Mouse (Mus musculus): ENCODE results near the gene Grn. TPM values are rescaled to one million over a fixed set of nuclear protein-coding genes. Genes with fewer than 3 reads are reported as not detected.
A peak's percentile ranks its signal among the peaks of the same experiment; 100 is the strongest.

Grn gene
- polyA plus RNA-seq, 2 experiments, result 118 to 120 TPM

DNA sequence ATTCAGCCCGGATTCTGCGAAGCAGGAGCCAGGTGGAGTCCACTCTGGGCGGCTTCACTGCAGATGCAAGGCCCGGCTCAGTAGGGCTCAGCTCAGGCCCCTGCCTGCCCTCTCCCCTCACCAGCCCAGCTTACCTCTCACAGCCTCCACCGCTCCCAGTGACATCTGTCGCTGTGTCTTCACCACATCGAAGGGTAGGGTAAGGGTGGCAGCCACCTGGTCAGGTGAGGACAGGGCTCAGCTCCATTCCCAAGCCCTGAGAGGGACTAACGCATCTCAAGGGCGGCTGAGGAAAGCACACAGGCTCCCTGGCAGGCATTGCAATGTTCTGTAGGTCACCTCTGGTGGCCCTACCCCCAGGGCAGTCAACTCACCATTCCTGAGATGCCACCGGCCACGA lies 26.5 kb upstream of the Grn start:
- H3K36me3 ChIP-seq (ENCODE audit: control insufficient read depth, insufficient read depth, low read length), result peaks cover 32% of the 10 kb centered on the region
- no peaks in the 10 kb centered on the region for H3K9me3 ChIP-seq (ENCODE audit: control insufficient read depth, low read length)
- peaks cover 12% of the 10 kb centered on the region for H3K4me1 ChIP-seq (ENCODE audit: control insufficient read depth, insufficient read depth, low read length)
- 92% methylated on average over 11 of the region's 11 CpGs for WGBS
- DNase-seq (ENCODE audit: low spot score), result no peak
- ATAC-seq (ENCODE audit: low FRiP score, low read depth), result no peak
- no peak for TF ChIP-seq POLR2A (IDR thresholded peaks at IDR 0.05; ENCODE audit: borderline replicate concordance, extremely low read depth, insufficient read depth, insufficient read length)
- H3K9ac ChIP-seq (ENCODE audit: low read depth, low read length, severe bottlenecking), result no peak overlapping the region
- no peak overlapping the region for H3K4me3 ChIP-seq (replicated peaks; ENCODE audit: low read length)
- no peak overlapping the region for H3K4me2 ChIP-seq (replicated peaks; ENCODE audit: low read depth, low read length, severe bottlenecking)
- H3K27me3 ChIP-seq (ENCODE audit: control insufficient read depth, insufficient read depth, low read length), result peaks cover 36% of the 10 kb centered on the region
- no peak overlapping the region for H3K27ac ChIP-seq (replicated peaks; ENCODE audit: low read depth, low read length)

DNA sequence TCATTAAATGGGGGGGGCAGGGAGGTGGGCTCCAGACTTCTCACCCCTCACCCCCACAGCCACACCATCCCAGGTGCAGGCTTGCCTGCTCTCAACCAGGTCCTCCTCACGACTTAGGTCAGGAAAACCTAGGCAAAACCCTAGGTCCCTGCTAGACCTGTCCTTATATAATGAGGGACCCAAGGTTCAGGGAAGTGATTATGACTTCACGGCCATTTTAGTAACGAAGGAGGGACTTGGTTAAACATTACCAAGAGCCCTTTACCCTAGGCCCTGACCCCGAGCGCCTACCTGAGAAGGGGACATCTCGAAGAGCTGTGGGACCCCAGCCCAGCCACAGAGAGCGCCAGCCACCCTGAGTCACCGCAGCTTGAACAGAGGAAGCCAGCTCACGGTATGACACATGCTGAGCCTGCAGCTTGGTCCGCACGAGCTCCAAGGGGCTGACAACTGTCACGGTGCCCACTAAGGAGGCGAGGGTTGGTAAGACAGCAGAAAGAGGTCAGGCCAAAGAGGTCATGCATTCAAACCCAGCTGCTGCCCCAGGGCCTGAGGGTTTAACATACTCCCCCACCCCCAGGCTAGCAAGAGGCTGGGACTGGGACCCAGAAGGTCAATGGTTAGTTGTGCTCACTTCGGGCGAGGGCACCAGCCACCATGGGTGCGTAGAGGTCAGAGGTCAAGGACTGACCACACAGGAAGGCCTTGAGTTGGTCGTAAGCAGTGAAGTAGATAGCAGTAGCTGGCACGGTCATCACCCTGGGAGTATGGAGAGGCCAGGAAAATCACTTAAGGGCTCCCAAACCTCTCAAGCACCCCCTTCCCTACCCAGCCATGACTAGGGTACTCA lies 25.7 kb upstream of the Grn start:
- H3K4me1 ChIP-seq (ENCODE audit: control insufficient read depth, insufficient read depth, low read length), result peaks cover 12% of the 10 kb centered on the region
- H3K9me3 ChIP-seq (ENCODE audit: control insufficient read depth, low read length), result no peaks in the 10 kb centered on the region
- peaks cover 28% of the 10 kb centered on the region for H3K27me3 ChIP-seq (ENCODE audit: control insufficient read depth, insufficient read depth, low read length)
- WGBS, result 89% methylated on average over 18 of the region's 18 CpGs
- TF ChIP-seq POLR2A (IDR thresholded peaks at IDR 0.05; ENCODE audit: borderline replicate concordance, extremely low read depth, insufficient read depth, insufficient read length), result no peak
- DNase-seq (ENCODE audit: low spot score) (no peak), ATAC-seq (ENCODE audit: low FRiP score, low read depth) (no peak)
- H3K36me3 ChIP-seq (ENCODE audit: control insufficient read depth, insufficient read depth, low read length), result peaks cover 32% of the 10 kb centered on the region
- no peak overlapping the region for H3K4me2 ChIP-seq (replicated peaks; ENCODE audit: low read depth, low read length, severe bottlenecking)
- no peak overlapping the region for H3K27ac ChIP-seq (replicated peaks; ENCODE audit: low read depth, low read length)
- H3K9ac ChIP-seq (ENCODE audit: low read depth, low read length, severe bottlenecking), result no peak overlapping the region
- H3K4me3 ChIP-seq (replicated peaks; ENCODE audit: low read length), result no peak overlapping the region

DNA sequence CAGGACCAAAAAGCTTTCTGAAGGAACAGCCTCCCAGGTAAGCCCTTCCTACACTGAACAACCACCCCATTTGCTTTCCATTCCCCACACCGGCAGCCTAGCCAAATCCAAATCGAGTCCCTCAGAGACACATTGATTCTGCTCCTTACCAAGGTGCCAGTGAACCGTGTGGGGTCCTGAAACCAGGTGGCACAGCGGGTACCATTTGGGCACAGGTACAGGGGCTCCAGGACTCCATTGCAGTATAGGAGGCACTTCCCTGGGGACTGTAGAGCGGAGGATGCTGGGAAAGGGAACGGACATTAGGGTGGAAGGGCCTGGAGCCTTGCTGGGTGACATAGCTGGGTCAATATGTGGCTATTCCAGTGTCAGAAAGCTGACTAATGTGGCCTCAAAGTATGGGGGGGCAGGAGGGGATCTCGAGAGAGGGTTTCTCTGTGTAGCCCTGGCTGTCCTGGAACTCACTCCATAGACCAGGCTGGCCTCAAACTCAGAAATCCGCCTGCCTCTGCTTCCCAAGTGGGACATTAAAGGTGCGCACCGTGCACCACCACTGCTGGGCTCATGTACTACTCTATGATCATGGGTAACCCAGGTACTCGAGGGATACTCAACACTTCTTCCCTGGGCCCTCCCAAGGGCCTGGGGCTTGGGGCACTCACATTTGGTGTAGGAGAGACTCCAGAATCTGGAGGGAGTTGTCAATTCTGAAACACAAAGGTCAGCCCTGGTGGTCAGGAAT lies 24.4 kb upstream of the Grn start:
- 85% methylated on average over 11 of the region's 11 CpGs for WGBS
- no peak for TF ChIP-seq POLR2A (IDR thresholded peaks at IDR 0.05; ENCODE audit: borderline replicate concordance, extremely low read depth, insufficient read depth, insufficient read length)

DNA sequence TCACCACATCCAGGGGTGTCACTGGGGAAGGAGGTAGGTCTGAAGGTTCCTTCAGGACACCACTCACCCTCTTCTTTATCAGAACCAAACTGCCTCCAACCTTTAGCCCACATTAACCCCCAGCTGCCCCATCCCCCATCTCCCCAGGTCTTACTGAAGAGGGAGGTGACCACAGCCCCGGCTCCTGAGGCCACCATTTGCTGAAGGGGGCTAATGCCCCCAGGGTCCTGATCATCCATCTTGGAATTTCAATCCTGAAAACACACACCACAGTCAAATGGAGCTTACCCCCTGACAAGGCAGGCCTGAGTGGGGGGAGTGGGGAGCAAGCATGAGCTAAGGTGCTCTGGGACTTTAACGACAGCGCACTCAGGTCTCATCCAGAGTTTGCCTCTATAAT lies 23.7 kb upstream of the Grn start:
- Histone ChIP-seq H3K9ac (ENCODE audit: low read depth, low read length, severe bottlenecking) (peak overlapping the region; percentile 72), H3K9me3 (ENCODE audit: control insufficient read depth, low read length) (no peaks in the 10 kb centered on the region), H3K27ac (replicated peaks; ENCODE audit: low read depth, low read length) (peak overlapping the region; percentile 83), H3K4me3 (replicated peaks; ENCODE audit: low read length) (peak overlapping the region; percentile 67), H3K4me2 (replicated peaks; ENCODE audit: low read depth, low read length, severe bottlenecking) (peak overlapping the region; percentile 96), H3K4me1 (ENCODE audit: control insufficient read depth, insufficient read depth, low read length) (peaks cover 8% of the 10 kb centered on the region), H3K36me3 (ENCODE audit: control insufficient read depth, insufficient read depth, low read length) (peaks cover 32% of the 10 kb centered on the region), H3K27me3 (ENCODE audit: control insufficient read depth, insufficient read depth, low read length) (peaks cover 11% of the 10 kb centered on the region; the same call in 1 of the 2 replicates)
- DNase-seq (ENCODE audit: low spot score) (no peak), ATAC-seq (ENCODE audit: low FRiP score, low read depth) (no peak)
- WGBS, result 9% methylated on average over 3 of the region's 3 CpGs
- TF ChIP-seq POLR2A (IDR thresholded peaks at IDR 0.05; ENCODE audit: borderline replicate concordance, extremely low read depth, insufficient read depth, insufficient read length), result no peak

More for the DNA sequence above, 24.4 kb upstream of the Grn start:
- peak overlapping the region; percentile 72 for H3K9ac ChIP-seq (ENCODE audit: low read depth, low read length, severe bottlenecking)
- peaks cover 32% of the 10 kb centered on the region for H3K36me3 ChIP-seq (ENCODE audit: control insufficient read depth, insufficient read depth, low read length)
- ATAC-seq (ENCODE audit: low FRiP score, low read depth), result no peak
- H3K27me3 ChIP-seq (ENCODE audit: control insufficient read depth, insufficient read depth, low read length), result peaks cover 15% of the 10 kb centered on the region; the same call in 1 of the 2 replicates
- no peaks in the 10 kb centered on the region for H3K9me3 ChIP-seq (ENCODE audit: control insufficient read depth, low read length)
- no peak for DNase-seq (ENCODE audit: low spot score)
- no peak overlapping the region for H3K27ac ChIP-seq (replicated peaks; ENCODE audit: low read depth, low read length)
- H3K4me2 ChIP-seq (replicated peaks; ENCODE audit: low read depth, low read length, severe bottlenecking), result peak overlapping the region; percentile 96; the same call in 1 of the 2 replicates
- peak overlapping the region; percentile 67 for H3K4me3 ChIP-seq (replicated peaks; ENCODE audit: low read length)
- H3K4me1 ChIP-seq (ENCODE audit: control insufficient read depth, insufficient read depth, low read length), result peaks cover 8% of the 10 kb centered on the region
